Mouse (Mus musculus): ENCODE measurements at regions not wholly inside any gene's neighbourhood (a gene's known extent, or its start where the extent isn't known, plus 50 kb on each side); places are given as distances from the start of the nearest gene placed in this dataset.

DNA sequence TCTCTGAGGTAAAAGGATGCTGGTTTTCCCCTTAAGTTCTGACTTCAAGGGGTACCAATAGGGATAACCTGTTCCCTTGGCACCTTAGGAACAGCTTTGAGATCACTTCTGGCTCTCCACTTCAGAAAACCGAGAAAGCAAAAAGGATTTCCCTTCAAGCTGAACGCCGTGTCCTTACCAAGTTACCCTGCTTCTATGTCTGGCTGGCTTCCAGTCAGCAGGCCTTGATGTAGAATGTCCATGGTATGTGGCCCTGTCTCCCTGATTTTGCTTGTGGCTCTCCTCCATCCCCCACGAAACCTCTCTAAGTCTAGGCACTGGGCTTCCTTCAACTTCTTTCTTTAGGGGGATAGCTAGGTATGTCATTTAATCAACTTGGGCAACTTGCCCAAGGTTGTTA lies 55.7 kb downstream of the Foxb1 start:
- no peak for TF ChIP-seq POLR2A (IDR thresholded peaks at IDR 0.05; ENCODE audit: extremely low read depth, insufficient read depth, low read length)
- no peak for TF ChIP-seq CTCF (IDR thresholded peaks at IDR 0.05; ENCODE audit: low read depth, low read length)
